Mouse (Mus musculus) kidney, embryonic 15.5 days (tissue): Measurements from ENCODE around the gene Ak9. TPM values are rescaled to one million over a fixed set of nuclear protein-coding genes. Genes with fewer than 3 reads are reported as not detected.

Experiments
- ATAC-seq: fragments of 200-750 bp; cut with Nextera tagmentation; replicated peaks from 2 replicates; pipeline ENCODE4 v1.8.0; 2017; ENCODE audit warnings: moderate TSS enrichment; ENCODE audit not compliant: low FRiP score
- H3K27ac ChIP-seq: fragments of 300-500 bp; sonication (generic); 2 replicates; pipeline ENCODE4 v1.5.1; 2015; ENCODE audit warnings: mild to moderate bottlenecking, inconsistent platforms
- H3K27me3 ChIP-seq: fragments of 300-500 bp; sonication (generic); 2 replicates; pipeline ENCODE4 v1.6.1; 2015; ENCODE audit warnings: inconsistent platforms
- H3K36me3 ChIP-seq: fragments of 300-500 bp; sonication (generic); 2 replicates; pipeline ENCODE4 v1.6.1; 2015; ENCODE audit warnings: inconsistent platforms
- H3K4me1 ChIP-seq: fragments of 300-500 bp; sonication (generic); 2 replicates; pipeline ENCODE4 v1.6.1; 2015; ENCODE audit warnings: inconsistent platforms
- H3K4me2 ChIP-seq: fragments of 300-500 bp; sonication (generic); 2 replicates; pipeline ENCODE4 v1.6.1; 2015; ENCODE audit warnings: moderate library complexity, mild to moderate bottlenecking, inconsistent platforms
- H3K4me3 ChIP-seq: fragments of 300-500 bp; sonication (generic); replicated peaks from 2 replicates; pipeline ENCODE4 v1.5.1; 2015; ENCODE audit warnings: mild to moderate bottlenecking, inconsistent platforms
- H3K9ac ChIP-seq: fragments of 300-500 bp; sonication (generic); 2 replicates; pipeline ENCODE4 v1.6.1; 2015; ENCODE audit warnings: mild to moderate bottlenecking, inconsistent platforms
- H3K9me3 ChIP-seq: fragments of 300-500 bp; sonication (generic); replicated peaks from 2 replicates; pipeline ENCODE4 v1.6.1; 2016; ENCODE audit warnings: inconsistent platforms
- WGBS: fragments of 180-500 bp; shearing (Covaris S2); methylation state at CpG from one replicate; pipeline ENCODE4 v1.1.7; 2015; ENCODE audit warnings: mixed read lengths; 5-methylcytosine and 5-hydroxymethylcytosine counted together
- polyA plus RNA-seq: library from polyadenylated mRNA; unstranded; fragments of >200 nt; fragmentation: Nextera tagmentation; extraction: Ambion mirVana; gene quantifications from 2 replicates; pipeline ENCODE4 v1.2.1, GENCODE M21; 2015

Ak9 gene
- 0.04 TPM in 2 replicates for polyA plus RNA-seq

DNA sequence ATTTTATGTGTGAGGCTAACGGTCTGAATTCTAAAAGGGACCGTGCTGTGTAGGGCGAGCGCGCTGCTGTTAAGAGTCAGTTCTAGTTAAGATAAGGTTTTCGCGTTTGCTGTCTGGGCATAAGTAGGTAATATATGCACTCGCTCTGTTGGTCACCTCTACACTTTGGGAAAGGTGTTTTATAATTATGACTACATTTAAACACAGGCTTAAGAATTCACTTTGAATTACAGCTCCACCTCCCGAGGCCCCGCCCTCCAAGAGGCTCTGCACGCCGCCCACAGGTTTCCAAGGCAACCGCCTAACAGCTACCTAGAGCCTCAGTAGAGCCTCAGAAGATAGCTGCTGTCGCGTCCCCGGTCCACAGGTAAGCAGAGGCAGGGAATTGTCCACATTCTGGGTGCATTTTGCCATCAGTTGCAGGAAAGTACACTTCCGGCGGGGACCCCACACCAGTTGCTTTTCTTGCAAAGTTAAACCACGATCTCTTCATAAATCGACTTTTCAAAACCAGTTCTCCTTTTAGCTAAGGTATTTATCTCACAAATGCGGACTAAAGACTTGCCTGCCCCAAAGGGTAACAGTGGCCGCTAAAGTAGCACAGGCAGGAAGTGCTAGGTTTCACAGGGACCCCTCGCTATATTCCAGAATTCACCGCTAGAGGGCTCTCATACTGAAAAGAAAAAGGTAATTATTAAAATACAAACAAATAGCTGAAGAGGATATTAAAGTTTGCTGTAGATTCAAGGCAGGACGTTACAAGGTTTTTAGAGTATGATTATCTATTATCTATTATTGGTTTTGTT is at the start of gene Ak9:
Gene Ak9 (plus strand): TSS at position 342 of the 806 bp plus-strand sequence.
- Histone ChIP-seq H3K4me1 (peaks cover 6% of the 10 kb centered on the region; the same call in 1 of the 2 replicates), H3K27me3 (no peaks in the 10 kb centered on the region), H3K36me3 (no peaks in the 10 kb centered on the region), H3K9me3 (no peaks in the 10 kb centered on the region), H3K4me2 (peak within 1 kb of the TSS; percentile 91), H3K9ac (peak within 1 kb of the TSS; percentile 77), H3K27ac (peak within 1 kb of the TSS; percentile 75), H3K4me3 (peak within 1 kb of the TSS; percentile 93)
- under 1% methylated on average over 25 of the region's 25 CpGs for WGBS
- ATAC-seq, result peak; percentile 84

DNA sequence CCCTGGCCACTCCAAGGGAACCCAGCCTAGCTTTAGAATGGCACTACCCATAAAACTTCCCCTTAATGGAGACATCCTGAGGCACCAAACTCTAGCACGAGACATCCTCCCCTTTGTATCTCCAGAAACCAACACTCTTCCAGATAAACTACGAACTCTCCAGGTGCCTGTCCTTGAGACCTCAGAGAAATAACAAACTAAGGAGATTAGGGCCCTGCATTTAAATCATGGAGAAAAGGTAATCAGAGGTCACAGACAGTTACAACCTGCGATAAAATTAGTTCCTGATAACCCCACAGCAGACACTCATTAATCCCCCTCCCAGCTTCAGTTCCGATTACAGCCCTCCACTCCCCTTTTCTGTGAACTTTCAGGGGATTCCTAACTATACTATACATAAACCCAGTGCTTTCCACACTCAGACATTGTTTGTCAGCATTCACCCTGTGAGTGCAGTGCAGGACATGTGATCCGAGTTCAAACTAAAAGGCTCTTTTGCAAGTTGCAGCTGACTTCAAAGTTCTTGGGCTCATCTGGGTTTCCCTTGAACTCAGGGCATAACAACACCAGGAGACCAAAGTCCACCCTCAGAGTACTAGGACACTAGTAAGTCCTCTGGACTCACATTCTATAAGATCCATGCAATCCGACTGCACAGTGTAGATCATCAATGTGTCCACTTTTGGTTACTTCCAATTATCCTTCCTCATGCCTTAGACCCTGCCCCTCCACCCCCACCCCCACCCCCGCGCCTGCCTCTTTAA is 43.4 kb upstream of the Ak9 start:
- peaks cover 14% of the 10 kb centered on the region; the same call in 1 of the 2 replicates for H3K36me3 ChIP-seq
- no peaks in the 10 kb centered on the region for H3K27me3 ChIP-seq
- no peak overlapping the region for H3K27ac ChIP-seq
- no peak overlapping the region for H3K4me3 ChIP-seq
- no peaks in the 10 kb centered on the region for H3K9me3 ChIP-seq
- no peak overlapping the region for H3K9ac ChIP-seq
- H3K4me1 ChIP-seq, result no peaks in the 10 kb centered on the region
- ATAC-seq, result no peak
- no peak overlapping the region for H3K4me2 ChIP-seq
- 30% methylated on average over 8 of the region's 8 CpGs for WGBS

DNA sequence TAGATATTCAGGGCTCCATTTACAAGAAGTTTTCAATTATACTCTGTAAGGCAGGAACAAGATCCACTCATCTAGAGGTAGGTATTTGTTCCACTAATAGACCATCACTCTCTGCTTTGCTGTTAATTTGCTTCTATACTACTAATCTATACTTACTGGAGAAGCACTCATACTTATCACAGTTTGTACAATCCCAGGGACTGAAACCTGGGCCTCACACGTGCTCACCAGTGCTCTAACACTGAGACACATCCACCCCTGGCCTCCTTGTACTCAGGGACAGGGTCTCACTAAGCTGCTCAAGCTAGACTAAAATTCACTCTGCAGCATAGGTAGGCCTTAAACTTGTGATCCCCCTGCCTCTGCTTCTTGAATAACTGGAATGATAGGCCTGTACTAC is 42.6 kb upstream of the Ak9 start:
- Histone ChIP-seq H3K36me3 (peaks cover 8% of the 10 kb centered on the region; the same call in 1 of the 2 replicates), H3K27ac (no peak overlapping the region), H3K4me2 (no peak overlapping the region), H3K27me3 (no peaks in the 10 kb centered on the region), H3K9ac (no peak overlapping the region), H3K4me3 (no peak overlapping the region), H3K4me1 (no peaks in the 10 kb centered on the region), H3K9me3 (no peaks in the 10 kb centered on the region)
- WGBS, result 85% methylated on average over 1 of the region's 1 CpGs
- ATAC-seq, result no peak

DNA sequence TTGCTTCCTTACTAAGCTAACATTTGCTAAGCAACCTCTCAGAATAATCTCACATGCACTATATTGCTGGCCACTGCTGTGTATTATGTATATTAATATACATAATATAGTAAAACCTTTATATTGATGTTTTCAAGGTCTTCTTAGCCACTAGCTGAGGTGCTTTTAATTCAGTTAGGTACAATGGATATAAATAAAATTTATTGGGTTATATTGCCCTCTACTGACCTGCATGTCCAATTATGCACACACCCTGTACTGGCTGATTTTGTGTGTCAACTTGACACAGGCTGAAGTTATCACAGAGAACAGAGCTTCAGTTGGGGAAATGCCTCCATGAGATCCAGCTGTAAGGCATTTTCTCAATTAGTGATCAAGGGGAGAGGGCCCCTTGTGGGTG is 41.9 kb upstream of the Ak9 start:
- no peak for ATAC-seq
- H3K36me3 ChIP-seq, result peaks cover 8% of the 10 kb centered on the region; the same call in 1 of the 2 replicates
- no peak overlapping the region for H3K4me3 ChIP-seq
- no peaks in the 10 kb centered on the region for H3K4me1 ChIP-seq
- no peak overlapping the region for H3K27ac ChIP-seq
- H3K27me3 ChIP-seq, result no peaks in the 10 kb centered on the region
- no peaks in the 10 kb centered on the region for H3K9me3 ChIP-seq
- no peak overlapping the region for H3K4me2 ChIP-seq
- H3K9ac ChIP-seq, result no peak overlapping the region

DNA sequence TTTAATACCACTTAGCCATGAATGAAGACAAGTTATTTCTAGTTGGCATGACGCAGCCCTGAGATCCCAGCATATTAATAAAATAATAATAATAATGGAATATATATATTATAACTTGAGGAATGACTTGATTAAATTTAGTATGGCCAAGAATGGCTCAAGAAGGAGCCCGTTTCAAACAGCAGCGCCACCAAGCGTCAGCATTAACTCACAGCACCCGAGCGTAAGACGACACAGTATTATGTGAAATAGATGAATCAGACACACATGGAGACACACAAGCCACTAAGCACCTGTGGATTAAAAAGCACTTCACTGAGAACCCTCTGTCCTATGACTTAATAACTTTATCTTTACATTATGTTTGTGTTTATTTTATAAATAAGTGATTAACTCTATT is 31.9 kb upstream of the Ak9 start:
- Histone ChIP-seq H3K27ac (no peak overlapping the region), H3K36me3 (no peaks in the 10 kb centered on the region; the same call in 1 of the 2 replicates), H3K4me3 (no peak overlapping the region), H3K4me1 (no peaks in the 10 kb centered on the region), H3K4me2 (no peak overlapping the region), H3K27me3 (no peaks in the 10 kb centered on the region), H3K9ac (no peak overlapping the region), H3K9me3 (no peaks in the 10 kb centered on the region)
- ATAC-seq, result no peak
- 53% methylated on average over 7 of the region's 7 CpGs for WGBS

DNA sequence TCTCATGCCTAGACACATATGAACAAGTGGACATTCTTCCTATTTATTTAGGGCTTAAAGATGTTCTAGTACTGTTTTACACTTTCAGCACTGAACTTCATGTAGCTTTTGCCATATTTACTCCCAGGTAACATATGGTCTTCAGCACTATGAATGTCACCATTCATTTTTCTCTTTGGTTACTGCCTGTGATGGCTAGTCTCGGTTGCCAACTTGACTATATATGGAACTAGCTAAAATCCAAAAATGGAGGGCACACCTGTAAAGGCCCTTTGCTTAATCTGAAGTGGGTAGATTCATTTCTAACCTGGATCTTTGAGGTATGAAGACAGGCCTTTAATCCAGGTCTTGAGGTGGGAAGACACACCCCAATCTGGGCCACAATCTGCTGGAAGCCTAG is 28.9 kb upstream of the Ak9 start:
- Histone ChIP-seq H3K9ac (no peak overlapping the region), H3K4me1 (no peaks in the 10 kb centered on the region), H3K27me3 (no peaks in the 10 kb centered on the region), H3K9me3 (no peaks in the 10 kb centered on the region), H3K36me3 (no peaks in the 10 kb centered on the region), H3K4me3 (no peak overlapping the region), H3K27ac (no peak overlapping the region), H3K4me2 (no peak overlapping the region)
- 89% methylated on average over 1 of the region's 1 CpGs for WGBS
- no peak for ATAC-seq

DNA sequence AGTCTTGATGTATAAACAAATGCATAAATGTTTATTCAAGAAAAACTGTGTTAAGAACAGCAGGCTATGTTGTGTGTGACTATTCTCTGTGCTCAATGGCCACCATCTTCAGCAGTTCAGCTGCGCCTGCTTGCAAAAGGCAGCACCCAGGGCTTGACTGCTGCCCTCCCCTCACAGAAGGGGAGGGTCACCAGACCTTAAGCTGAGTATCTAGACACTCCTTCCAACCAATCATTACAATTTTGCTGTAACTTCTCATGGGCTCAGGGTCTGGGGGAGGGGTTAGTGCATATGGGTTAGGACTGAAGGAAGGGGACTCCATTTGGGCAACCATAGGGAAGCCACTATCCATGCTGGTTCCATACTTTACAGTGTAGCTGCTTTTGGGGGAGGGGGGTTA is 25.0 kb upstream of the Ak9 start:
- no peaks in the 10 kb centered on the region for H3K36me3 ChIP-seq
- no peaks in the 10 kb centered on the region for H3K27me3 ChIP-seq
- no peaks in the 10 kb centered on the region for H3K9me3 ChIP-seq
- no peak overlapping the region for H3K4me3 ChIP-seq
- no peak overlapping the region for H3K27ac ChIP-seq
- H3K4me2 ChIP-seq, result no peak overlapping the region
- no peak for ATAC-seq
- no peak overlapping the region for H3K9ac ChIP-seq
- WGBS, result 88% methylated on average over 1 of the region's 1 CpGs
- no peaks in the 10 kb centered on the region for H3K4me1 ChIP-seq

DNA sequence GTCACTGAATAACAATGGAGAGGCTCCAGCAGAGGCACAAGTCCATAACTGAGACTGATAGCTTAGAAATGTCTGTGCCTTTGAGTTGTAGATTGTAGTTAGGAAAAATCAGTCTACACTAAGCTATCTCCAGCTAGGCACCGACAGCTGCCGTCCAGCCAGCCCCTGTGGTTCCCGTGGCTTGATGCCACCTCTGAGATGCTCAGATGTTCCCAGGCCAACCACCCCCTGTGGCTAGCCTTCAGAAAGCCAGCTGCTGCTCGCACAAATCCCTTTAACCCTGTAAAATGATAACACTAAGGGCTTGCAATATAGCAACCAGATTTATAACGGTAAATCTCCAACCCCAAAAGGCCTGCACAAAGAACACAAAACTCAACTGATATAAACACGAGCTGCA is 23.6 kb upstream of the Ak9 start:
- Histone ChIP-seq H3K27me3 (no peaks in the 10 kb centered on the region), H3K27ac (no peak overlapping the region), H3K9me3 (no peaks in the 10 kb centered on the region), H3K36me3 (no peaks in the 10 kb centered on the region), H3K4me2 (no peak overlapping the region), H3K4me3 (no peak overlapping the region), H3K9ac (no peak overlapping the region), H3K4me1 (no peaks in the 10 kb centered on the region)
- WGBS, result 71% methylated on average over 6 of the region's 6 CpGs
- ATAC-seq, result no peak

DNA sequence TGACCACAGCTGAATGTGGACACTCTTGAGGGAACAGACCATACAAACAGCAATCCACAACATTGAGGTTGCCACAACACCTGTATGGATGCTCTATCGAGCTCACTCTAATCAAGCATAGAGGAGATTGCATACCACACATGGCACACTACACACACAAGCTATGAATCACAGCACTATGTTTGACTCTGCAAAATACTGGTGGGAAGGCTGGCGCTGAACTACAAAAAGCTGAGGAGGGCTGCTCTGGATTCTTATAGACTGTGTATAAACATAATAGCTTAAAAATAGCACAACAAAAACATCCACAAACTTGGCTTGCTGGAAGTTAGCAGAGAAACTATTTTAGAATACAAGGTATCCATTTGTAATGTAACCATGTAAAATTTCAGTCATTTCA is 23.0 kb upstream of the Ak9 start:
- WGBS, result 84% methylated on average over 2 of the region's 2 CpGs

DNA sequence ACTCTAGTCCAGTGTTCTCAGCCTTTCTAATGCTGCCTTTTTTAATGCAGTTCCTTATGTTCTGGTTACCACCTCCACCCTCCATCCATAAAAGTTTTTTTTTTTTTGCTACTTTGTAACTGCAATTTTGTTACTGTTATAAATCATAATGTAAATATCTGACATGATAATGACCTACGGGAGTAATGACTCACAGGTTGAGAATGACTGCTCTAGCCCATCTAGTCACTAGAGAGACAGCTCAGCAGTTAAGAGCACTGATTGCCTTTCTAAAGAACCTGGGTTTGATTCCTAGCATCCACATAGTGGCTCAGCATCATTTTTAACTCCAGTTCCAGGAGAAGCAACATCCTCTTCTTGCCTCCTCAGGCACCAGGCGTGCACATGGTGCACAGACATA is 21.7 kb upstream of the Ak9 start:
- H3K4me2 ChIP-seq, result no peak overlapping the region
- H3K9me3 ChIP-seq, result no peaks in the 10 kb centered on the region
- no peak overlapping the region for H3K4me3 ChIP-seq
- H3K36me3 ChIP-seq, result no peaks in the 10 kb centered on the region
- H3K4me1 ChIP-seq, result no peaks in the 10 kb centered on the region
- H3K27ac ChIP-seq, result no peak overlapping the region
- no peak for ATAC-seq
- H3K27me3 ChIP-seq, result no peaks in the 10 kb centered on the region
- no peak overlapping the region for H3K9ac ChIP-seq
- WGBS, result 75% methylated on average over 2 of the region's 2 CpGs

More for the DNA sequence above, 23.0 kb upstream of the Ak9 start:
- no peak for ATAC-seq
- H3K4me3 ChIP-seq, result no peak overlapping the region
- no peak overlapping the region for H3K27ac ChIP-seq
- H3K4me1 ChIP-seq, result no peaks in the 10 kb centered on the region
- H3K9me3 ChIP-seq, result no peaks in the 10 kb centered on the region
- H3K9ac ChIP-seq, result no peak overlapping the region
- no peaks in the 10 kb centered on the region for H3K36me3 ChIP-seq
- H3K27me3 ChIP-seq, result no peaks in the 10 kb centered on the region
- no peak overlapping the region for H3K4me2 ChIP-seq

DNA sequence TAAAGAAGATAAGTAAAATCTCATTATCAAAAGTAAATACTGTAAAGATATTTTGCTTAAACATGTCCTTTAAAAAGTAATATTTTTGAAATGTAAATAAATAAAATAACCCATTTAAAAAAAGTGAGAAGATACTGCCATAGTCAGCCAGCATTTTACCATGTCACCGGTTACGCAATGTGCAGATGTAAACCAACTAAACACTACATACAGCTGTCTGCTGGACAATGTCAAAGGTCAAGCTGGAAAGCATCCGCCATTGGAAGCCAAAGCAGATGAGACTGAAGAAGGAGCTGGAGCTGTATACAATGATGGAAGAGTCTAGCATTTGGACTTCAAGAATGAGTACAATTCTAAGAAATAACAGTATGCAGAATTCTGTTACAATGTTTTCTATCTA is 16.2 kb upstream of the Ak9 start:
- Histone ChIP-seq H3K4me3 (no peak overlapping the region), H3K4me1 (peaks cover 11% of the 10 kb centered on the region), H3K9ac (no peak overlapping the region), H3K27me3 (no peaks in the 10 kb centered on the region), H3K36me3 (no peaks in the 10 kb centered on the region), H3K27ac (no peak overlapping the region), H3K9me3 (no peaks in the 10 kb centered on the region), H3K4me2 (no peak overlapping the region)
- 86% methylated on average over 3 of the region's 3 CpGs for WGBS
- ATAC-seq, result no peak

DNA sequence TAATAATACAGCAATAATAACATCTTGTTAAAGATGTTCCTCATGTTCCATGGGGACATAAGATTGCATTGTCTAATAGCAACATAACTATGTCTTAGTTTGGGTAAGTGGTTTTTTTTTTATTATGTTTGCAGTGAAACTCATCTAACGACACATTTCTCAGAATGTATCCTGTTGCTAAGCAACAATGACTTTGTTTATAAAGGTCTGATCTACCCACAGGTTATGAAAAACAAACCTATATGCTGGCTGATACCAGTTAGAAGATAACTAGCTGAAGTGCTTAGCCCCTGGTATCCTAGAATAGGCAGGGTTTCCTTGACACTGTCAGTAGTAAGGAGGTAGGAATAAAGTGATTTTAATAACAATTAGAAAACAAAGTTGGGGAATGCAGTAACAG is 15.7 kb upstream of the Ak9 start:
- no peak for ATAC-seq
- no peaks in the 10 kb centered on the region for H3K27me3 ChIP-seq
- no peak overlapping the region for H3K9ac ChIP-seq

More for the DNA sequence above, 15.7 kb upstream of the Ak9 start:
- Histone ChIP-seq H3K4me1 (peaks cover 15% of the 10 kb centered on the region), H3K36me3 (no peaks in the 10 kb centered on the region), H3K9me3 (no peaks in the 10 kb centered on the region), H3K4me2 (no peak overlapping the region), H3K4me3 (no peak overlapping the region), H3K27ac (no peak overlapping the region)
- 79% methylated on average over 1 of the region's 1 CpGs for WGBS
